Mouse (Mus musculus): ENCODE measurements at regions not wholly inside any gene's neighbourhood (a gene's known extent, or its start where the extent isn't known, plus 50 kb on each side); places are given as distances from the start of the nearest gene placed in this dataset.

DNA sequence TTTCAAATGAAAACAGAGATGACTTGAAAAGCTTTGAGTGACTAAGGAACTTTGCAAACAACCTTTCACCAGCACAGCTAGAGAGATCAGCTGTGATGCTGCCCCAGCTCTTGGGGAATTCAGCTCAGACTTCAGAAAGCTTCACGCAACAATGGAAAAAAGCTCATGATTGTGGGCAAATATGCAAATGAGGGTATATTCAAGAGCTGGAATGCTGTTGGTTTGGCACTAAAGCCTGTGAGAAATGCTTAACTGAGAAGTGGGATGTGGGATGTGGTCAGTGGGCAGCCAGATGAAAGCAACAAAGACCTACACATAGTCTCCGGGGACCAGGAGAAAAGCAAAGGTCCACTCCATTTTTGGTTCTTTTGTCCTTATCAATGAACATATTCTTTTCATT, 156.0 kb upstream of the Olig3 start:
- TF ChIP-seq CTCF (IDR thresholded peaks at IDR 0.05; ENCODE audit: insufficient read depth, low read length) (no peak), POLR2A (IDR thresholded peaks at IDR 0.05; ENCODE audit: borderline replicate concordance, extremely low read depth, low read depth, low read length) (no peak)
